Mouse (Mus musculus) stomach, postnatal 0 days (tissue): Measurements from ENCODE around the gene Hmga1b.

Source experiments
- CTCF ChIP-seq: IDR thresholded peaks from 2 replicates; pipeline ENCODE4 v1.5.1; 2016; ENCODE audit warnings: antibody characterized with exemption, low read depth, mild to moderate bottlenecking, moderate library complexity
- EP300 ChIP-seq: optimal IDR thresholded peaks from 2 replicates; pipeline ENCODE3; 2016; ENCODE audit warnings: antibody characterized with exemption

- TF ChIP-seq CTCF (no peak), EP300 (no peak)
These were observed 39.1 kb upstream of the Hmga1b start for GRCm38 (mm10) chr11:120723509-120723908.
